Mouse (Mus musculus) T-helper 17 cell (primary cell): Measurements from ENCODE around the gene Bahcc1.

Source experiments
- in situ Hi-C, 2 experiments: fragments of 300-600 bp; cut with MboI, MseI; formaldehyde crosslinking; loops; 1 replicate in 1 of 2; 2 replicates in 1 of 2; pipeline ENCODE4 v1.15.1; 2025; ENCODE audit warnings: high pct_unique_total_duplicates in 2 of 2

Bahcc1 gene

DNA sequence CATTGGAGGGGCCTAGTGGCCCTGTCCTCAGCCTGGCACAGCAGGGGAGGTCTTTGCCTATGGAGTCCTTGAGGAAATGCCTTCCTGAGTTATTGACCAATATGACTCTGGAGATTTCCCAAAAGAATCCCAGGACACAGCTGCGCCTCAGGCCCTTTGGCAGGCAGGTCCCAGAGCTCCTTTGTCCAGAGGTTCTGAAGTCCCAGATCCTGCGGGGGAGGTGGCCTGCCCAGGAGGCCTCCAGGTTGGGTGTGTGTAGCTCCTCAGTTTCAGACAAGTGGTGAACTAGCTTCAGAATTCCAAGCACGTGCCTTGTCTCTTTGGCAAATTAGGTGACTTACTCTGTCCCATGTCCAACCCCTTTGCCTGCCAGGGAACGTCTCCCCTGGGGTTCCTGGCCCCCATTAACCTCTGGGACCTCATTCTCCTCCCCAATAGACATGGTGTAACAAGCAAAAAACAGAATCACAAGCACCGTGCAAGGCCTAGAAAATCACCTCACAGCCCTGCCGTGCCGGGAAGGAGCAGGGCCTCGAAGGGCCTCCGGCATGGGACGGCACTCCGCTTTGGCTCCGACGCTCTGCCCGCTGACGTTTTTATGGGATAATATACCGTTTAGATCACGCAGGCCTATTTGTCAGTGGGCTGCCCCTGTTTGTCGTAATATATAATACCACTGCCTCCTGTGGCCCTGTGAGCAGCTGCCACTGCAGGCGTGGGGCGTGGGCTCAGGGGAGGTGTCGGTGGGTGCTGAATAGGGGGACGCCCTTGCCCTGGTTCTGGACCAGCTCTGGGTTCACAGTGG lies 10.2 kb downstream of the Bahcc1 start:
- in situ Hi-C loops, result no loop called here

DNA sequence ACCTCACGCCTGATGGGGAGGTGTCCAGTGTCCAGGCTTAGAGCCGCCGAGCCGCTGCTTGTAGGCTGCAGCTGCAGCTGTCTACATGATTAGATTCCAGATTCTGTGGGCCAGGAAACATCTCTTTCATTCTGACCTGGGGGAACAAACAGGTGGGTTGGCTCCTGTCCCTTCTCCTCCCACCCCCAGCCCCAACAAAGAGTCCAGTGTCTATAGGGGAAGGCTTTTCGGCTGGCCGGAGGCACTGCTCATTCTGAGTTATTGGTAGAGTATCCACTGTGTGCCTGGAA lies 10.7 kb downstream of the Bahcc1 start:
- in situ Hi-C loops, result no loop called here

DNA sequence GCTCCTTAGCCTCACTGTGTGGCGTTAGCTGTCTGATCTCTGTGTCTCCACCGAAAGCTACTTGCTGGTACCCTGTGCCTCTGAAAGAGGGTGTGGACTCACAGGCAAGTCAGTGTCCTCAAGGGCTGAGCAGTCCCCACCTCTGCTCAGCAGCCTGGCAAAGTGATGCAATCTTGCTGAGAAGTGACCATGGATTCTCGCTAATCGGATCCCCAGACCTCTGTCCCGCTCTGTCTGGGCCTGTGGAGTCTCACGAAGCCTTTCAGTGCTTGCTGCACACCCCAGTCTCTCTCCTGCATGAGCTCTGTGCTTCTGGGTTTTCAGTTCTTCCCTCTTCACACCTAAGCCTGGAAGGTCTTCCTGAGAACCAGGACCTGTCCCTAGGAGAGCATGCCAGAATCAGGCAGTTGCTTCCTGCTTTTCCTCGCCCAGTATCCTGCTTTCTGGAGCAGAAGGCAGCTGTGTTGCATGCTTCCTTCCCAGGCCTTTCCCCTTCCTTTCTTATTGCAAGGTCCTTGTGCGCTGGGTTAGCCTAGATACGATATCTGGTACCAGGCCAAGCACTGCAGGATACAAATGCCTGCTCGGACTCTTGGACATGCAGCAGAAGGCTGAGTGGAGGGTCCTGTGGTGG lies 15.5 kb downstream of the Bahcc1 start:
- in situ Hi-C loops, result no loop called here

DNA sequence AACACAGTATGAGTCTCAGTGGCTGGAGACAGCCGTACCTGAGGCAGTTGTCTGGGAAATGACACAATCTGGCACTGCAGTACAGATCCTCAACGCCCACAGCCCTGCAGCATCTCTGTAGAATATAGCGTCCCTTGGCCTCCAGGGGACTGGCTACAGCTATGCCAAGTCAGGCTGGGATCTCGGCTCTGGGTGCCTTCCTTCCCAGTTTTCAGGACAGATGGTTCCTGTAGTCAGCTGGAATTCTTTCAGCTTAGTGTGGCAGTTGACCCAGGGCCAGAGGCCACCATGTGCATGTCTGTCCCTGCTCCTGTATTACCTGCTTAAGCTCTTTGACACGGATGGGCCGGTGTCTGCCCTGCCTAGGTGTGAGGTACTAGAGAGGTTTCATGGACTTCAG lies 16.2 kb downstream of the Bahcc1 start:
- in situ Hi-C loops, result no loop called here

DNA sequence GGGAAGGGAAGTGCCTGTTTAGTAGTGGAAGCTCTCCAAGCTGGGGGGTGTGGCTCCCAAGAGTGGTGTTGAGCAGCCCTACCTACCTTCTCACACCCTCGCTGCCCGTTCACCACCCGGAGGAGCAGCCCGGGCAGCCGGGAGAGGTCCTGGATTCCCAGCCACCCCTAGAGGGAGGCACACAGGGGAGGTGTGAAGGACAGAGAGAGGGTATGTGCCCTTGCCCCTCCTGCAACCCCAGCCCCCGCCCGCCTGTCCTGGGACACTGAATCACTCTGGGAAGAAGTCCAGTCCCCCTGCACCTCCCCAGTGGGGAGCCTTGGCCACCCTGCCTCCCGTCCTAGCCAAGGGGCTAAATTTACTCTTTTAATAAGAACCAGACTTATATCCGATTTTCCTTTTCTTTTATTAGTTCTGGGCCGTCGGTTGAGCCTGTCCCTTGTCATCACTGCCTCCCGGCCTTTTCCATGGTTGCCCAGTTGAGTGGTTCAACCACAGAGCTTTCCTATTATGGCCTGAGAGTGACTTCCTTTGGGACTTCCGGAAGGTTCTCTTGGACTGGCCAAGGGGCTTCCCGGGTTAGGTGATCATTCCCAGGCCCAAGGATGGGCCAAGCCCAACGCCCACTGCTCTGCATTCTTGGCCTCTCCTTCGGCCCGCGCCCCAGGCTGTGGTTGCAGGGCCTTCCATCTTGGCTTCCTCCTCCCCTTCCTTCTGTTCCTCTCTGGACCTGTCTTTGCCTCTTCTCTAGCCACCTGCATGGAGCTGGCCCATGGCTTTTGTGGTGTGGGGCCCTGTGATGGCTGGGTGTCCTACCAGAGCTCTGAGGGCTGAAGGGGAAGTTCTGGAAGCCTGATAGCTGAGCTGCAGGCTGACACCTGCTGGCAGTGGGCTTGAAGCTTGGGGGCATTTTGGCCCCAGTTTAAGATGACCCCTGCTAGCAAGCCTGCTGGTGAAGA lies 18.5 kb downstream of the Bahcc1 start:
- in situ Hi-C loops, result no loop called here

DNA sequence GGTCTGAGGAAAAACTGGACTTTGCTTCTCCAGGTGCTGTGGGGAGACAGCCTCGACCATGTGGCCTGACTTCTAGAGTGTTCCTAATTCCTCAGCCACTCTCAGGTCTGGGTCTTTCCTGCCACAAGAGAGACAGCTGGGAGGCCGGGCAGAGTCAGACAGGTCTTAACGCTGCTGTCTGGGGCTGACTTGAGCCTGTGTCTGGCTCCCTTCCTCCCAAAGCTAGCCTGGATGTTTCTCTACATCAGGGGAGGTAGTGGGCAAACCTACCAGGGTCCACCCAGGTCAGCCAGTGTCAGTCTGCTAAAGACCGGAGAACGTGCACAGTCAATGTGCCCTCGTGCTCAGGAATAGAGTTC lies 19.2 kb downstream of the Bahcc1 start:
- in situ Hi-C loops, result no loop called here

DNA sequence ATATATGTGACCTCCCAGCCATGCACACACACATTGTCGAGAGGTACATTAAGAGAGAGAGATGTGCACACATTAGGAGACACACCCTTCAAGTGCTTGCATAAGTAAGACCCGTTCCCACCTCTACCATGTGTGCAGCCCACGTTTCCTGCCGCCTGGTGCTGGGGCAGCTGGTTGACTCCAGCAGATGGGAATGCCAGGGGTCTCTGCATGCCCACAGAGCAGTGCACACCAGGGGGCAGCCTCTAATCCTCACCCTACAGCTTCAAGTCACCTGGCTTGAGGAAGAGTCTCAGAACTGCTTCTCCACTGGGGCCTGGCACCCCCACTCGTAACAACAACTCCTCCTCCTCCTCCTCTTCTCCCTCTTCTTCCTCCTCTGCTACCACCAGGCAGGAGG lies 19.7 kb downstream of the Bahcc1 start:
- in situ Hi-C loops, result no loop called here

DNA sequence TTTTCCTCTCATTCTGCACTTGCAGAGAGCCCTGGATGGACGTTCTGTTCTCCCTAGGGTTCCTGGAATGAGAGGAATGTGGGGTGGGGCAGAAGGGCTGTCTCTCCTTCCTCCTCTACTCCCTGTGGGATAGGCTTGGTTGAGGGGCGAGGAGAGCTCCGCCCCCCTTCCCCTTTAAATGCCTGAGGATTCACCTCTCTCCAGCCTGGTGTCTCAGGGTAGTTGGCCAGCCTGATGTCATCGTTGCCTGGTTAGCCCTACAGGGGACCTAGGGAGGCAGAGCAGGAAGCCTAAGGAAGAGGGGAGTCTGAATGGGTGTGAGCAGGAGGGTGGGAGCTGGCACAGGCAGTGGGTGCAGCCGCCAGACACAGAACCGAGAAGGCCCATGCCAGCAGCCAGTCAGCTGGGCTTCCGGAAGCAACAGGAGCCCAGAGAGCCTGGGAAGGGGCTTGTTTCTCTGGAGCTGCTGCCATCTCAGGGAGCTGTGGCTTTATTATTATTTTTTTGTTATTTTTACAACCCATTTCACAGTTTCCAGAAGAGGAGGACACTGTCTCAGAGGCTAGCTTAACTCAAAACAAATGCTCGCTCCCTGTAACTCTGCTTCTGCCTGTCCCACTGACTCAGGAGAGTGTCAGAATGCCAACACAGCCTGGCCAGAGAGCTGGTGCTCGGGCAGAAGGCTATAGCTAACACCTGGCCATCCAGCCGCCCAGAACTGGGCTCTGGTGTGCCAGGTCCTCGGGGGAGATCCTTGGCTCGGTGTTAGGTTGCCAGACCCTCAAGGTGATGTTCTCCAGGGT lies 20.3 kb downstream of the Bahcc1 start:
- in situ Hi-C loops, result no loop called here

DNA sequence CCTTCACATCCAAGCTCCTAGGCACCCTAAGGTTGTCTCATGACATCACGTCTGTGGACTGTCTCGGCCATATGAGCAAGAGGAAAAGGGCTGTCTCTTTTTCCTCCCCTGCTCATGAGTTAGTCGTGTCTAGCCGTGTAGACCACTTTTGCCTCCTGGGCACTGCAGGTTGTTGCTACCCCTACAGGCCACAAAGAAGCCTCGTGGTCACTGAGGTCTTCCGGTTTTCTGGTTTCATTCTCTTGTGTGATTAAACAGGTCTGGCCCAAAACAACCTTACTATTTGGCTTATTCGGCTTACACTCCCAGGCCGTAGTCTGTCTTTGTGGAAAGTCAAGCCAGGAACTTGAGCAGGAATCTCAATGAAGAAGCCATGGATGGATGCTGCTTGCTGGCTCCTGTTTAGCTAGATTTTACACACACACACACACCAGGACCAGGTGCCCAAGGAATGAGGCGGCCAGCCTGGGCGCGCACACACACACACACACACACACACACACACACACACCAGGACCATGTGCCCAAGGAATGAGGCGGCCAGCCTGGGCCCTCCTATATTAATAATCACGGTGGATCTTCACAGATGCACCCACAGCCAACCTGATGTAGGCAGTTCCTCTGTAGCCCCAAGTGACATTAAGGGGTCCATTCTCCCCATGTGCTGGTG lies 21.0 kb downstream of the Bahcc1 start:
- in situ Hi-C loops, result no loop called here

DNA sequence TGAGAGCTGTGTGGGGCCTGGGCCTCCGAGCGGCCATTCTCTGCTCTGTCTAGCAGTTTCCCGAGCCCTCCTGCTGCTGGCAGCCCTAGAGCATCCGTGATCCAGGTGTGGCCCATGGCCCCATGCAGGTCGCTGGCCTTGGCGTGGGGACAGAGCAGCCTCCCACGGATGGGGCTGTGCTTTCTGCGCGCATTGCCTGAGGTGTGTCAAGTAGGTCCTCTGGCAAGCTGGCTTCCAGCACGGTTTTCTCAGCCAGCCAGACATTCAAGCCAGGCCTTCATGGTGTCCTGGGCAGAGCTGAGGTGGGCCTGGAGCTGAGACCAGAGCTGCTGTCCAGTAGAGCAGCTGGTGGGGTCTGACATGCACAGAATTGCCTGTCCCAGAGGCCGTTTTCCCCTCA lies 21.7 kb downstream of the Bahcc1 start:
- in situ Hi-C loops, result no loop called here

DNA sequence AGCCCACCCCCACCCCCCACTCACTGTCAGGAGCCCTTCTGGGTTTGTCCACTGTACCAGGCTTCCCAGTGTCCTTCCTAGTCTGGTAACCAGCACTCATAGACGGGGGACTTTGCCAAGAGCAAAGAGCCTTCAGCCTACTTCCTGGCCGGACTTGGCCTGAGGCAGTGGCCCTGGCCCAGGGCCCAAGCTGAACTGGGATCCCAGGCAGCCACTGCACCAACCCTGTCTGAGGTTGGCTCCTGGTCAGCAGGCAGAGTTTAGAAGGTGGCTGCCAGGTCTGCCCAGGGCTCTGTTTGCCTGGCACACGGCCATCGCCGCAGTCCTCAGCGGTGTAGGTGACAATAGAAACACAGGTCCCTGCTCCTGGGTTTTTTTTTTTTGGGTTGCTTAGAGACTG lies 22.3 kb downstream of the Bahcc1 start:
- in situ Hi-C loops, result no loop called here

DNA sequence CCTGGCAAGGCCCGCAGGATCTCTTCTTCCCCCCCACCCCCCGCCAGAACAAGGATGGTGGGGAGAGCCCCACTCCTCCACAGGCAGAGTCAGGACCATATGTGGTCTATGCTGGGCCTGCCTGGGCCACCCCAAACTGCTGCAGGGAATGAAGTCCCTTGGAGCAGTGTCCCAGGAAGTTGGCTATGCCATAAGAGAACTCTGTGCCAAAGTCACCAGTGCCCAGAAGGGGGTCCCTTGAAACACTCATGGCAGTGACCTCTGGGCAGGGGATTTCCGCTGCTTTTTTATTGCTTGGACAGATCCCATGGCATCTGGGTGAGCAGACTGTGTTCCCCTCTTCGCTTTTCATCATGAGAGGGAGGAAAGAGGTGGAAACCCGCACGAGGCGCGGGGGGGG lies 22.8 kb downstream of the Bahcc1 start:
- in situ Hi-C loops, result no loop called here

DNA sequence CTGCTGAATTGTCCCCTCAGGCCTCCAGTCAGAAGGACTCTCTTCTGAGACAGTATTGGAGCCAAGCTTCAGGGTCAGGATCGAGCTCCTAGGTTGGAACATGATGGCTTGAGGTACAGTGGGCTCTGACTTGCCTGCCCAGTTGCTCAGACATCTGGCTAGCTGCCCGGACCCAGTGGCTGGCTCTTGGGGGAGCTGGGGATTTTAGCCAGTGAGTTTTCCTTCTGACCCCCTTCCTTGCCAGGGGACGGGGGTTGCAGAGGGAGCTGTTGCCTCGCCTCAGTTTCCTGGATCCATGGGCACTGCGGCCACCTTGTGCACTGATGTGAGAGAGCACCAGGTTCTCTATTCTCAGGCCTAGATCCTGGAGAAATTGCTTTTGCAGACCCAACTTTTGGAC lies 23.4 kb downstream of the Bahcc1 start:
- in situ Hi-C loops, result no loop called here

DNA sequence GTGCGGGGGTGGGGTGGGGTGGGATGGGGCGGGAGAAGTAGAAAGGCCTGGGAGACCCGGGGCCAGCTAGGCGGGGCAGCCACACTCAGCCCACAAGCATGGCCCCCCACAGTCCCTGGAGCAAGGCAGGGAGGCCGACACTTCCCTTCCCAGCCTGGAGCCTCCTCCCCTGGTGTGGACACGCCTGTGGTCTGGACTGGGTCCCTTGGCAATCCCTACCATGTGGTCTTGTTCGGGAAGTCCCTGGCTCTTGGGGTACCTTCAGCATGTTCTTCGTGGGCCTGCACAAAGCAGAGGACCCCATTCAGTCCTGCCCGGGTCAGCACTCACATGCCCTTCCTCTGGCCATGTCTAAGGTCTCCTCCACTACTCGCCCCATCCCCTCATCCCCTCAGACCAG lies 23.8 kb downstream of the Bahcc1 start:
- in situ Hi-C loops, result no loop called here

DNA sequence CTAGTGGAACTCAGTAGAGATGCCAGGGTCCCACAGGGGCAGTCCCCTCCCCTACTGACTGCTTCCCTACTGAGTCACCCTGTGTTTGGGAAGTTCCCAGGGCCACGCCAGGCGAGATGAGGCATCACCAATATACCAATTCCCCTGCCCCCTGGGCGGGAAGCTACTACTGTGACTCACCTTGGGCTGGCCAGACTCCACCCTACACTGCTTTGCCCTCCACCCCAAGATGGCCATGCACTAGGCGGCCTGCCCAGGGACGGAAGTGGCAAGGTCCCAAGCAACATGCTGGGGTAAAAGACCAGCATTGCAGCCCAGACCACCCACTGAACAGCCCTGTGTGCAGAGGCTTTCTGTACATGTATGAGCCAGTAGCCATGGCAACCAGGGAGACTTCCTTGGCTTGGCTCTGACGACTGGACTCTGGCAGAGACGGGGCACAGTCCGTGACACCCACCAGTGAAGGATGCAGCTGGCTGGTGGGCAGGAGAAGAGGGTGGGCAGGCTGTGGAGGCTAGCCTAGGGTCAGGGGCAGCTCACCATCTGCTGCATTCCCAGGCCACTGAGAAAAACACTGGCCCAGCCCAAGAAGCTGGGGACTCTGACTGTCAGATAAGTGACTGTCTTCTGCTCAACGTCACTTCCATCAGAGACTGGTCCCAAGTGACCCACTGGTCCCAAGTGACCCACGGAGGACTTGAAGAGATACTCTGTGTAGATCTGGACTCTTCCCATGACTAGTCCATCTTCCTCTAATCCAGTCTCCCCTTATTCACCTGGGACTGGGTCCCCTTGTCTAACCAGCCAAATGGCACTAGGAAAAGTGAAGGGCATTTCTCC lies 24.5 kb downstream of the Bahcc1 start:
- in situ Hi-C loops, result no loop called here

DNA sequence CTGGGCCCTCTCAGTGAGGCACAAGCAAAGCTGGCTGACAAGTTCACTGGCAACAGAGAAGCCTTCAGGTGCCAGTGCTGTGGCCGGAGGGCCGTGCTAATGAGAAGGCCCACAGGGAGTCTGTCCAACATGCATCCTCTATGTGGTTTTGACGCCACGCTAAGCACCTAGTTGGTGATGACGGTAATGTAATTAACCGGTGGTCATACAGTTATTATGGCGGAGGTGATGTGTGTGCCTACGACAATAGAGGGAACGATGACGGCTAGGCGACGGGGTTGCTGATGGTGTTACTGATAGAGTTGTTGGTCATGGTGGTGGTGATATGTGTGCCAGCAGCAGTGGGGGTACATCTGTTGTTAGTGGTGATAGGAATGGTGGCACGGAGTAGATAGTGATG lies 25.2 kb downstream of the Bahcc1 start:
- in situ Hi-C loops, result no loop called here

DNA sequence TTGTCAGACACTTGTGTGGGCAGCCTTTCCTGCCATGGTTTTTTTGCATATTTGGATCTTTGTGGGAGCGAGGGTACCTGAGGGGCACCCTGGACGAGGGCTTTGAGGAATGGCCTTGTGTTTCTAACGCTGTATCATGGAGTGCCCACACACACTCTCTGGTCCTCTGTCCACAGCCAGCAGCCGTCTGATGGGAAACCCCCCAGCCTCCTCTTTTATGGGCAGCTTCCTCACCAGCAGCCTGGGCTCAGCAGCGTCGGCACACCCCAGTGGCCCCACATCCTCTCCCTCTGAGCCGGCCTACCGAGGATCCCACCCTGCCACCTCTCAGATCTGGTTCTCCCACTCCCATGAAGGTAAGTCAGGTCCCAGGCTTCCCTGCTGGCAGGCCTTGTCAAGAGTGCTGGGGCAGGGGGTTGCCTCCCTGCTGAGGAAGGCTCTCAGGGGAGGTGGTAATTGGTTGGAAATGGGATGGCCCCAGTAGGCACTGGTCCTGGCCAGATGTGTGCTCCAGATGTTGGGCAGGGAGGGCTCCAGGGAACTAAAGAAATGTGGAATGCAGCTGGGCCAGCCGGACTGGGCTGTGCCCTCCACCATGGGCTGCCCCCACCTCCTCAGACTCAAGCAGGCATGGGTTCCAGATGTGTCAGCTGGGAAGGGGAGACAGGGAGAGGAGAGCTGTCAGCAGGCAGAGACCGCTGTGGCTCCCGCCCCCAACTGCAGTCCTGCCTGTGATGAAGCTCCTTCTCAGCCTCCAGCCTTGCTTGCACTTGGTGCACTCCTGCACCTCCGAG lies 26.3 kb downstream of the Bahcc1 start:
- in situ Hi-C loops, result no loop called here

DNA sequence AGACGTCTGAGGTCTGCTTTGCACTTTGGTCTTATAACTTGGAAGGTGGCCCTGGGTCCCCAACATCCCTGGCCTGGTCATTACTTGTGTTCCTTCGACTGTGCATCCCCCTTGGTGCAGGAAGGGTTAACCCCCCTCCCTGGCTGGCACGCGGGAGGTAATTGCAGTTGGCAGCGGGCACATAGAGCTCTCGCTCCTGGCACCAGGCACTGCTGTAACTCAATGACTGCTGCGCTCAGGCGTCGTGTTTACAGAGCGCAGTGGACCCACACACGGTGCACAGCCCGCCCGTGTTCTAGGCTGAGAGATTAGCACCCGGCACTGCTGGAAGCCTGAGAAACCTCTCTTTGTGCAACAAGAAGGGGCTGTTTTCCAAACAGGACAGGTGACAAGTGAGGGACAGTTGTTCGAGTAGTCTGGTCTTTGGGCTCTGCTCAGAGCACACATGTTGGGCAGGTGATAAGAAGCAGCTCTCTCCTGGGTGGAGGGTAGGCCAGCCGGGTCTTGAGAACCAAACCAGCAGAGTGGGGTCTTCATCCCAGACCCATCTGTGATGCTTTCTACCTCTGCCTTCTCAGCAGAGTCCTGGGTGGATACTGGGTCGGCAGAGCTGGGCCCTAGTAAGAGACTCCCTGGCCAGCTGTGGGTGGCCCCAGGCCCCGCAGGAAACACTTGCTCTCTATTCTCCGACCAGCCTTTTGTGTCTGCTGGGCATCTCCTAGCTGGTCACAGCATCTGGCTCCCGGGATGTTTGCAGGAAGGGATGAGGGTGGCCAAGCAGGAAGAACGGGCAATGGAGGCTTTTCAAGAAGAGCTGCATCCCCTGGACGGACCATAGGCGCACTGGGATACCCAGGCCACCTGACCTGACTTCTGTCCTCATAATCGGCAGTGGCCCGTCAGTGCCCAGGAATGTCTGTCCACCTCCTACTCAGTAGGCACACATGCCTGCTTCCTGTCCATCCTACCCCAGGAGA lies 27.3 kb downstream of the Bahcc1 start:
- in situ Hi-C loops, result no loop called here
